Mouse (Mus musculus): ENCODE data around the gene Lin37. TPM values are rescaled to one million over a fixed set of nuclear protein-coding genes. Genes with fewer than 3 reads are reported as not detected.

Lin37 gene
- total RNA-seq (2017): 22.0 and 41.4 TPM in 2 replicates

- peak; percentile 71 for ATAC-seq (ENCODE audit: extremely low read depth, insufficient number of reproducible peaks, low FRiP score, poor library complexity, severe bottlenecking)
These were observed at the start of gene Lin37 for GRCm38 (mm10) chr7:30559443-30559954. Gene Lin37 (minus strand): TSS chr7:30559838.

DNA sequence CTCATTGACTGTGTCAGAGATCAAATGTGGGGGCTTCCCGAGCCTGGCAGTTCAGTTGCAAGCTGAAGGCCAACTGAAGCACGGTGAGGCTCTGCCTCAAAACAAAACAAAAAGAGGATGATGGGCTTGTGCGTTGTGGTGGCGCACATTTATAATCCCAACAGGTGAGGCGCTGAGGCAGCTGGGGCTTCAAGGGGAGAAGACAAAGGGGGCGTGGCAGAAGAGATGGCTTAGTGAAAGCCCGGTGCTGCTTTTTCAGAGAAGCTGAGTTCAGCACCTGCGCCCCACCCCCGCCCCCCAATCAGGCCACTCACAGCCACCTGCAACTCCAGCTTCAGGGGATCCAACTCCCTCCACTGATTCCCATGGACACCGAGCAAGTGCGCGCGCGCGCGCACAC lies 48.8 kb upstream of the Lin37 start:
- no peak for ATAC-seq (ENCODE audit: extremely low read depth, insufficient number of reproducible peaks, low FRiP score, poor library complexity, severe bottlenecking)

GRCm38 (mm10) chr7:30607706-30608309 lies 48.2 kb upstream of the Lin37 start:
- peak; percentile 67; the same call in 1 of the 2 replicates for ATAC-seq (ENCODE audit: extremely low read depth, insufficient number of reproducible peaks, low FRiP score, poor library complexity, severe bottlenecking)

DNA sequence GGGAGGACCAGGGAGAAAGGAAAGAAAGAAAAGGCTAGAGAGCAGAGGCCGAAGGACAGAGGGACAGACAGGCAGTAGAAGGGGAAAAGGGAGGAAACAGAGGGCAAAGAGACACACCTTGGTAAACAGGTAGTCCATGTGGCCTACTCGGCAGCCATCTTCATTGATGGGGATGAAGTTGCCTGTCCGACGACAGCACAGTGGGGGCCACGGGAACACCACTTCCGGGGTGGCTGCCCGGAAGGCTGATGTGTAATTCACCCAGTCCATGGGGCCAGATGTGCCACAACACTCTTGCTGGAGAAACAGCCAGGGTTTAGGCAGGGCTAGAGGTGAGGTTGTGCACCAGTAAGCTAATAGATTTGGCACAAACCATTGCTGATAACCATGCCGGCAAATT lies 45.3 kb upstream of the Lin37 start:
- no peak for ATAC-seq (ENCODE audit: extremely low read depth, insufficient number of reproducible peaks, low FRiP score, poor library complexity, severe bottlenecking)

DNA sequence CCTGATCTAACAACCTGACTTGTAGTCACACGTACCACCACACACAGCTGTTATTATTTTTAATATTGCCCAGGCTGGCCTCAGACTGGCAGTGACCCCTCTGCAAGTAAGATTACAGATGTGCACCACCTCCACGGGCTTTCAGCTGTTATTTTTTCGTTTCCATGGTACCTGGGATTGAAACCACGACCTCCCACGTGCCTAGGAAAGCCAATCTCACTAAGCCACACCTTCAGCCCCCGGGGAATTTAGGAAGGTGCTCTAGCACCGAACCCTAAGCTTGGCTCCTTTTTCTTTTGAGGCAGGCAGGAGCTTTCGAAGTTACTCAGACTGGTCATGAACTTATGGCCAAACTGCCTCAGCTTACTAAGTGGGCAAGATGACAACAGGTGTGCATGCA lies 44.8 kb upstream of the Lin37 start:
- ATAC-seq (ENCODE audit: extremely low read depth, insufficient number of reproducible peaks, low FRiP score, poor library complexity, severe bottlenecking): no peak

DNA sequence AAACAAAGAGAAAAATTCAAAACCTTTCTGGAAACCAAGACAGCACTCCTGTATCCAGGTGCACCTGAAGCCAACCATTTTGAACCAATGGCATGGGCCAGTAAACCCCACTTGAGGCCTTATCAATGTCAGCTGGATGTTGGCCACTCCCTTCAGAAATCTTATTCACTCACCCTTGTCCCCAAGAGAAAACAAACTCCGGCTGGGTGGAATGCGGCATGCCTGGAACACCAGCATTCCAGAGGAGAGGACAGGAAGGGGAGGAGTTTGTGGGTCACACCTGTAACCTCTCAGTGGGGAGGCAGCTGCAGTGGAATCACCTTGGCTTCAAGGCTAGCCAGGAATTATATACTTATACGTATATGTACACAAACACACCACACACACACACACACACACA lies 42.9 kb upstream of the Lin37 start:
- ATAC-seq (ENCODE audit: extremely low read depth, insufficient number of reproducible peaks, low FRiP score, poor library complexity, severe bottlenecking): no peak

DNA sequence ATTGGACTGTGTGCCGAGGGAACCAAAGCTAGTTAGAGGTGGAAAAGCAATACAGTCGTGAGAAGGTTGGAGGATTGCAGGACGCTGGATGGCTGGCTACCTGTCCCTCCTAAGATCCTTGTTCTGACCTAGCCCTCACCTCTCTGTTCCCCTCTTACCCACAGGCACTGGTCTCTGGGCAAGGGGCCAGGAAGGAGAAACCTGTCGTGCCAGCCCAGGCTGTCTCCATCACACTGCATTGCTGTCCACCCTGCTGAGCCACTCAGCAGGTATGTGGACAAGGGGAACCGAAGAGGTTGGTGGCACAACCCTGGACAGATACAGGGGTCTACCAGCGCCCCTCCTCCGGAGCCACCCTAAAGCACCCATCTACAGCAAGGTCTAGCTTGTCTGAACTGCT lies 41.0 kb upstream of the Lin37 start:
- no peak for ATAC-seq (ENCODE audit: extremely low read depth, insufficient number of reproducible peaks, low FRiP score, poor library complexity, severe bottlenecking)

GRCm38 (mm10) chr7:30599933-30600353 lies 40.3 kb upstream of the Lin37 start:
- ATAC-seq (ENCODE audit: extremely low read depth, insufficient number of reproducible peaks, low FRiP score, poor library complexity, severe bottlenecking): peak; percentile 62; the same call in 1 of the 2 replicates

DNA sequence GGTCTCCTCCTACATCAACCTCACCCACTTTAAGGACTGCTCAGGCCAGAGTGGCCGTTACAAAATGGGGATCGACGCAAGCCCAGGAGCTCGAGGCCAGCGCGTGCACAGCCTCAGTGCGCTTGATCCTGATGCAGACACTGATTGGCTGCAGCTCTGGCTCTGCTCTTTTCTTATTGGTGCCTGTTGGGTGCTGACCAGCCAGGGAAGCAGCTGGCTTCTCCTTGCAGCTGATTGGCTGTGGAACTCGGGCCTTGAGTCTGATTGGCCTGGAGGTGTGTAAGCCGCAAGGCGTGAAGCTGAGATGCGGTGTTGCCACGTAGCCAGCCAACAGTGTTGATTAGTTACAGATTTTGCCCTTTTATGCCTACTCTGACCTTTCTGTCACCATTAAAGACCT lies 39.1 kb upstream of the Lin37 start, which contains the start of gene Zbtb32:
Zbtb32 (minus strand) TSS at position 124 of the 400 bp plus-strand sequence.
- ATAC-seq (ENCODE audit: extremely low read depth, insufficient number of reproducible peaks, low FRiP score, poor library complexity, severe bottlenecking): no peak

DNA sequence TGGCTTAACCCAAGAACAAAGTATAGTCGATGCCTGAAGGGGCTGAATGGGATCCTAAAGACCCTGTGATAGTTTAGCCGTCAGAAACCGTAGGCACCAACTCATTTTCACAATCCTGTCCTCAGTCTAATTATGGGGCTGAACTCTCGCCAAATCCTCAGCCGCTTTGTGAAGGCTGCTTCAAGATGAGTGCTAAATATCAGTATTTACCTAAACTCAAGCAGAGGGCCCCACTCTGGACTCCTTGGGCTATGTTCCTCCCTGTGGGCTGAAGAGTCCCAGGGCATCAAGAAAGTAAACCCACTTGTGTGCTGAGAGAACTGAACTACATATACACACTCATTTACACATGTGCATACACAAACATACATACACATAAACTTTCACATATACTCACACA lies 37.2 kb upstream of the Lin37 start:
- ATAC-seq (ENCODE audit: extremely low read depth, insufficient number of reproducible peaks, low FRiP score, poor library complexity, severe bottlenecking): no peak

GRCm38 (mm10) chr7:30596093-30596492 lies 36.5 kb upstream of the Lin37 start:
- ATAC-seq (ENCODE audit: extremely low read depth, insufficient number of reproducible peaks, low FRiP score, poor library complexity, severe bottlenecking): no peak

GRCm38 (mm10) chr7:30594510-30595024 lies 34.9 kb upstream of the Lin37 start:
- no peak for ATAC-seq (ENCODE audit: extremely low read depth, insufficient number of reproducible peaks, low FRiP score, poor library complexity, severe bottlenecking)

DNA sequence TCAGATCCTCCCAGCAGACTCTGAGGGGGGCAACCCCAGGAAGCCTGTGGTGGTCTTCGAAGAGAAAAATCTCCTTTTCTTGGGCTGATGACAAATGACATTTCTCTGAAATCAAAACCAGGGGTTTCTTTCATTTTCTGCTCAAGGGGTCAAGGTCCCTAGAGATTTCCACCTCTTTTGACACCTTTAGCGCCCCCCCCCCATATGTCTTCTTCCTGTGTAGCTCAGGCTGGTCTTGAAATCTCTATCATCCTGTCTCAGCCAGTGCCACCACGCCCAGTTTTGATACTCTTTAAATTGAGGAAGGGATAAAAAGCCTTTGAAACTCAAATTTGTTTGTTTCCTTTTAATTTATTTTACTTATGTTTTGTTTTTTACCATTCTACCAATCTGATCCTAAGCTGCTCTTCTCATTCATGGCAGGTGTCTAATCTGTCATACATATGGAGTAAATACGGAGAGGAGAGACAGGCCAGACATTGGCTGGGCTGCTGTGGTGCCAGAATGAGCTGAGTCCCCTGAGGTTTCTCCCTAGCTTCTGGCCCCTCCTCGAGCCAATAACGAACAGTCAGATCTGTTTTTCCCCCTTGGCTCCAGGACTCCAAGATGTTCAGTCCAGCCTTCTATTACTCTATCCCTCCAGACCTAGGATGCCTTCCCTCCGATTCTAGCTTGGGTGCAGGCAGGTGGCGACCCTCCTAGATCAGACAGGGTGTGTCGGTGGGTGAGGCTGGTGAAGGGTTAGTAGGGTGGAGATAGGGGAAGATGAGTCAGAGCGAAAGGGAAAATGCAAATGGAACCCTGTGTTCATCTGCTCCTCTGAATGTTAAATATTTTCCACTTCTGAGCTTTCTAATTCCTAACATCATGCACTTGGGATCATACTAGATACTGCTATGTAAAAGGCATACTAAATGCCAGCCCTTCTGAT lies 34.2 kb upstream of the Lin37 start:
- no peak for ATAC-seq (ENCODE audit: extremely low read depth, insufficient number of reproducible peaks, low FRiP score, poor library complexity, severe bottlenecking)

- ATAC-seq (ENCODE audit: extremely low read depth, insufficient number of reproducible peaks, low FRiP score, poor library complexity, severe bottlenecking): no peak
These were observed 33.3 kb upstream of the Lin37 start for GRCm38 (mm10) chr7:30592772-30593423.

DNA sequence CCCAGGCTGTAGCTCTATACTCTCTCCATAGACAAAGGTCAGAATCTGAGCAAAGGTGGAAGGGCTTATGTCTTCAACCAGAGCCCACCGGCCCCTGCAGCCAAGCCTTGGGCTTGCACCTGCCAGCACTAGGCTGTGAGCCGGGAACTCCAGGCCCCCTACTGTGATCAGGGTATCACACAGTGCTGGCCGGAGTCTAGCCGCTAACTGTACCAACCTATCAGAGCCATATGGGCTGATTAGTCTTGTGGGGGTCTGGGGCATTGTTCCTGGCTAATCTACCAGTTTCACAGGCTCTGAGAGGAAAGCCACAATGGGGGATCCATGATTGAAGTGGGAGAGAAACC lies 31.9 kb upstream of the Lin37 start:
- ATAC-seq (ENCODE audit: extremely low read depth, insufficient number of reproducible peaks, low FRiP score, poor library complexity, severe bottlenecking): no peak

DNA sequence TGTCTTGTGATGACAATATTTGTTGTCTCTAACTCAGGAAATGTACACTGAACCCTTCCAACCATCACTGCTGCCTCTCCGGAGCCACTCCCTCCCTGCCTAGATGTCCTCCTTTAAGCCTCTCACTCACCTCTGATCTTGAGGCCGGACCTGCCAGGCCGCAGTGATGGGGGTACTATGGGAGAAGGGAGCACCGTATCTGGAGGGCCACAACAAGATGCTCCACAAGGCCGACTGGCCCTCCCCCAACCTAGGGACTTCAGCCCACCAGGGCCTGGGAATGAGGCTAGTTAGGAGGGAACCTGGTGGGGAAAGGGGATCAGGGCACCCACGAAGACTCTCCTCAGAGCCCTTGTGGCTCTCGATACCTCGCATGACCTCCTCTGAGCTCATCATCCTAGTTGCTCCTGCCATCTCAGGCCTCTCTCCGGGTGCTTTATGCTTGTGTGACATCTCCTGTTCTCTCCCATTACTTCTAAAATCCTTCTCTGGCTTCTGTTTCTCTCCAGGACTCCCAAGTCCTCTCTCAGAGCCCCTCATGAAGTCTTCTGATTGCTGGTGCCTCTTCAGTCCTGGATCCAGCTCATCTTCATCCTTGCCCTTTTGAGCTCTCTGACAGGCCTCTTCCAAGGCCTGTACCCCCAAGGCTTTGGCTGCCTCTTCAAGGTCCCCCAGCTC lies 31.4 kb upstream of the Lin37 start:
- no peak for ATAC-seq (ENCODE audit: extremely low read depth, insufficient number of reproducible peaks, low FRiP score, poor library complexity, severe bottlenecking)

- ATAC-seq (ENCODE audit: extremely low read depth, insufficient number of reproducible peaks, low FRiP score, poor library complexity, severe bottlenecking): peak; percentile 36; the same call in 1 of the 2 replicates
These were observed 30.0 kb upstream of the Lin37 start for GRCm38 (mm10) chr7:30589435-30590301.

Measured in neutrophil, adult 5-6 weeks (primary cell).